Mouse (Mus musculus) hindbrain, embryonic 16.5 days (tissue): ENCODE measurements around the gene Orc1. TPM values are rescaled to one million over a fixed set of nuclear protein-coding genes. Genes with fewer than 3 reads are reported as not detected.
A peak's percentile ranks its signal among the peaks of the same experiment; 100 is the strongest.

Experiments
- ATAC-seq: fragments of 200-750 bp; cut with Nextera tagmentation; 2 replicates; pipeline ENCODE4 v1.8.0; 2017; ENCODE audit warnings: moderate TSS enrichment, moderate library complexity
- H3K27ac ChIP-seq: fragments of 300-500 bp; sonication (generic); 2 replicates; pipeline ENCODE4 v1.5.1; 2014; ENCODE audit warnings: low read depth, mild to moderate bottlenecking, control low read depth, low read length, moderate library complexity
- H3K27me3 ChIP-seq: fragments of 300-500 bp; sonication (generic); replicated peaks from 2 replicates; pipeline ENCODE4 v1.6.1; 2014; ENCODE audit warnings: low read length; ENCODE audit not compliant: control insufficient read depth, insufficient read depth
- H3K36me3 ChIP-seq: fragments of 300-500 bp; sonication (generic); 2 replicates; pipeline ENCODE4 v1.6.1; 2014; ENCODE audit warnings: mild to moderate bottlenecking, low read length, moderate library complexity, mixed read lengths; ENCODE audit not compliant: control insufficient read depth, insufficient read depth
- H3K4me1 ChIP-seq: fragments of 300-500 bp; sonication (generic); 2 replicates; pipeline ENCODE4 v1.6.1; 2014; ENCODE audit warnings: low read depth, low read length; ENCODE audit not compliant: control insufficient read depth, insufficient read depth
- H3K4me2 ChIP-seq: fragments of 300-500 bp; sonication (generic); 2 replicates; pipeline ENCODE4 v1.6.1; 2014; ENCODE audit warnings: mild to moderate bottlenecking, low read length, control low read depth, moderate library complexity
- H3K4me3 ChIP-seq: fragments of 300-500 bp; sonication (generic); 2 replicates; pipeline ENCODE4 v1.5.1; 2014; ENCODE audit warnings: mild to moderate bottlenecking, low read length, control low read depth, moderate library complexity
- H3K9ac ChIP-seq: fragments of 300-500 bp; sonication (generic); 2 replicates; pipeline ENCODE4 v1.6.1; 2014; ENCODE audit warnings: low read depth, mild to moderate bottlenecking, control low read depth, low read length, moderate library complexity
- H3K9me3 ChIP-seq: fragments of 300-500 bp; sonication (generic); 2 replicates; pipeline ENCODE4 v1.6.1; 2014; ENCODE audit warnings: mild to moderate bottlenecking, low read length, moderate library complexity; ENCODE audit not compliant: control insufficient read depth
- WGBS: fragments of 180-500 bp; shearing (Covaris S2); extraction: QIAGEN DNeasy Blood & Tissue Kit; methylation state at CpG from one replicate; pipeline ENCODE4 v1.1.7; 2014; 5-methylcytosine and 5-hydroxymethylcytosine counted together
- polyA plus RNA-seq: library from polyadenylated mRNA; unstranded; fragments of >200 nt; fragmentation: Nextera tagmentation; extraction: Ambion mirVana; gene quantifications from 2 replicates; pipeline ENCODE4 v1.2.1, GENCODE M21; 2015

Gene Orc1
- polyA plus RNA-seq, 1 experiment from 2014 or later = 1.5 TPM

DNA sequence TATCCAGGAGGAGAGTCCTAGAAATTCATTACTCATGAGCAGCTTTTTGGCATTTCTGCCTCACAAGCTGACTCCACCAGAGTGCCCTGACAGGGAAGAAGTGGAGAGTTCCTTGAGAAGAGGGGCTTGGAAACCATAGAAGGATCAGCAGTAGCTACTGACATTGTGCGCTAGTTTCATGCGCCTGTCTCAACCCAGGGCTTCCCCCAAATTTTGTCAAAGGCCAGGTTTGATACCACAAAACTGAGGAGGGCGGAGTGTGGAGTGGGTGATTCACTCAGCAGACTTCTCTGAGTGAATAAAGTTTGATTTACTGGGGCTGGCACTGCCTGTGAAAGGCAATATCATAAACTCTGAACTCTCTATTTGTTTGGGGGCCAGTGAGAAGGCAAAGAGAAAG, 29.4 kb downstream of the Orc1 start:
- H3K36me3 ChIP-seq = no peaks in the 10 kb centered on the region; the same call in 1 of the 2 replicates
- no peaks in the 10 kb centered on the region for H3K9me3 ChIP-seq
- H3K27ac ChIP-seq = no peak overlapping the region
- H3K4me1 ChIP-seq = no peaks in the 10 kb centered on the region
- no peaks in the 10 kb centered on the region for H3K27me3 ChIP-seq
- H3K4me3 ChIP-seq = no peak overlapping the region
- no peak overlapping the region for H3K4me2 ChIP-seq
- H3K9ac ChIP-seq = no peak overlapping the region
- no peak for ATAC-seq
- 97% methylated on average over 3 of the region's 3 CpGs for WGBS

DNA sequence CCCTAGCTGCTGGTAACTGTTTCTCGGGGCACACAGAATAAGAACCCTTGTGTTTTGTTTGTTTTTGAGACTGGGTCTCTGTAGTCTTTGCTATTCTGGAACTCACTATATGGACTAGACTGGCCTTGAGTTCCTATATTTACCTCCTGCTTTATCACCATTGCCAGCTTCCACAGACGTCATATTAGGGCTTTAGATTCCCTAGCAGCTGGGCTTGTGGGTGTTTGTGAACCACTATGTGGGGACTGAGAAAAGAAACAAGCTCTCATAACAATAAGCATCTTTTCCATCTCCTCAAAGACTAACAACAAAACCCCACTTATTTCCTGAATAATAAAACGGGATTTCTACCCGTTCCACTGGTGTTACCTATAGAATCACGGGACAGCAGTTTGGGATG, 31.7 kb downstream of the Orc1 start:
- H3K27me3 ChIP-seq = no peaks in the 10 kb centered on the region
- H3K27ac ChIP-seq = no peak overlapping the region
- H3K4me2 ChIP-seq = no peak overlapping the region
- H3K9me3 ChIP-seq = no peaks in the 10 kb centered on the region
- no peak overlapping the region for H3K4me3 ChIP-seq
- H3K9ac ChIP-seq = no peak overlapping the region
- no peaks in the 10 kb centered on the region for H3K4me1 ChIP-seq
- ATAC-seq = no peak
- no peaks in the 10 kb centered on the region for H3K36me3 ChIP-seq
- WGBS = 90% methylated on average over 5 of the region's 5 CpGs

DNA sequence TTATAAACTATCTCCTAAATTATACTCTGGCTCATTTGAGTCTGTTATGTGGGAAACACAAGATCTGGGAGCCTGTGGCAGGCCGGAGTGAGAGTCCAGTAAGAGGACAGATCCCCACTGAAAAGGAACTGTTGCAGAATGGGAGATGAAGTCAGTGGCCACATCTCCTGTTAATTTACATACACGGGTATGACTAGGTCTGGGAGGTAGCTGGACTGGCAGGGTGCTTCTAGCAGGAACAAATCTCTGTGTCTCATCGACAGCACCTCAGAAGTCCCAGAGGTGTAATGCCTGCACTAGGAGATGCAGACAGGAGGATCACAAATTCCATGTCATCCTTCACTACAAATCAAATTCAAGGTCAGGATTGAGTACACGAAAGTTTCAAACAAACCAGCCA, 39.4 kb downstream of the Orc1 start:
- Histone ChIP-seq H3K27me3 (no peaks in the 10 kb centered on the region), H3K36me3 (no peaks in the 10 kb centered on the region), H3K9me3 (no peaks in the 10 kb centered on the region), H3K27ac (peak overlapping the region; percentile 96), H3K4me2 (peak overlapping the region; percentile 75), H3K4me1 (peaks cover 12% of the 10 kb centered on the region), H3K4me3 (peak overlapping the region; percentile 85), H3K9ac (peak overlapping the region; percentile 97)
- no peak for ATAC-seq
- WGBS = 74% methylated on average over 4 of the region's 4 CpGs

DNA sequence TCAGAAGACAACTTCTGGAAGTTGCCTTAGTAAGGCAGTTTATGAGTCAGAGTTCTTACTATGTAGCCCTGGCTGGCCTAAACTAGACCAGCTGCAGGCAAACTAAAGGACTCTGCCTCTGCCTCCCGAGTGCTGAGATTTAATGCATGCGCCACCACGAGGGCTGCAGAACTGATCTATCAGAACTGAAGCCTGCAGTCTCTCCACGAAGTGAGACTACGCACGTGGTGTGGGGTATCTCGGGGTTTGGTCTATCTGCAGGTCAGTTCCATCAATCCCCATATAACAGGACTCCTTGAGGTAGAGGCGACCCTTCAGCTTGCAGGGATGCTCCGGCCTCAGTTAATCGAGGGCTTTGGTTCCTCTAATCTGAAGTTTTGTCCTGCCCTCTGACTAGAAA, 39.9 kb downstream of the Orc1 start:
- no peaks in the 10 kb centered on the region for H3K36me3 ChIP-seq
- no peaks in the 10 kb centered on the region for H3K9me3 ChIP-seq
- peak overlapping the region; percentile 96 for H3K27ac ChIP-seq
- no peaks in the 10 kb centered on the region for H3K27me3 ChIP-seq
- peaks cover 12% of the 10 kb centered on the region for H3K4me1 ChIP-seq
- H3K4me3 ChIP-seq = peak overlapping the region; percentile 85
- peak overlapping the region; percentile 75 for H3K4me2 ChIP-seq
- H3K9ac ChIP-seq = peak overlapping the region; percentile 97
- ATAC-seq = peak; percentile 66
- 1% methylated on average over 10 of the region's 10 CpGs for WGBS

DNA sequence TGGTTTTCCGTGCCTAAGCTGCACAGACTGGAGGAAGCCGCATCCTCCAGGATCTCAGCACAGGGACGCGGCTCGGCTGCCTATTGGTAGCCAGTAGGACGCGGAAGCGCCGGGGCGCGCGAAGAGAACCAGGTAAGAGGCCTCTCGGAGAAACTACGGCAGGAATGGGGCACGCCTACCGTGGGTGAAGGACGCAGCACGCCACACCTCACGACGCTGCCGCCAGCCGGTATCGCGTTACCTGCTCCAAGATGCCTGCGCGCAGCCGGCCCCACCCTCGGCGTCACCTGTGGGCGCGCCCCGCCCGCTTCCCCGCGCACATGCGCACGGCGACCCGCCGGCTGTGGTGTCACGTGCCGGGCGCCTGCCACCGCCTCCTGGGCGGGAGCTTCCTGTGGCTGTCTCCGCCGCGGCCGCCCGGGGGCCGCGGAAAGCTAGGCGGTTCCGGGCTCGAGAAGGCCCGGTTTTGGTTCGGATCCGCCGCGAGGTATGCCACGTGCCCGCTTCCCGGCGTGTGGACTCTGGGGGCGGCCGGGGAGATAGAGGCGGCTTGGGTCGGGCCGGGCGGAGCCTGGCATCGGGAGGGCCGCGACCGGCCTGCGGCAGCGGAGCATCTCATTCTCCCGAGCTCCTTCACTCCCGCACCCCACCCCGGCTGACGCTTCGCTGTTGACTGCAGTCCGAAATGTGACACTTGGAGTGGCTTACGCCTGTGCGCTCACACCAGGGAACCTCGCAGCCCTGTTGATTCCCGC, 40.5 kb downstream of the Orc1 start, which contains the start of gene Cc2d1b:
TSS of gene Cc2d1b (plus strand) at position 354 of the 755 bp plus-strand sequence.
- peak; percentile 94 for ATAC-seq
- no peaks in the 10 kb centered on the region for H3K9me3 ChIP-seq
- H3K4me3 ChIP-seq = peak within 1 kb of the TSS; percentile 85
- no peaks in the 10 kb centered on the region for H3K27me3 ChIP-seq
- no peaks in the 10 kb centered on the region for H3K36me3 ChIP-seq
- under 1% methylated on average over 72 of the region's 86 CpGs for WGBS
- peak within 1 kb of the TSS; percentile 75 for H3K4me2 ChIP-seq
- H3K27ac ChIP-seq = peak within 1 kb of the TSS; percentile 96
- H3K9ac ChIP-seq = peak within 1 kb of the TSS; percentile 97
- H3K4me1 ChIP-seq = peaks cover 12% of the 10 kb centered on the region

DNA sequence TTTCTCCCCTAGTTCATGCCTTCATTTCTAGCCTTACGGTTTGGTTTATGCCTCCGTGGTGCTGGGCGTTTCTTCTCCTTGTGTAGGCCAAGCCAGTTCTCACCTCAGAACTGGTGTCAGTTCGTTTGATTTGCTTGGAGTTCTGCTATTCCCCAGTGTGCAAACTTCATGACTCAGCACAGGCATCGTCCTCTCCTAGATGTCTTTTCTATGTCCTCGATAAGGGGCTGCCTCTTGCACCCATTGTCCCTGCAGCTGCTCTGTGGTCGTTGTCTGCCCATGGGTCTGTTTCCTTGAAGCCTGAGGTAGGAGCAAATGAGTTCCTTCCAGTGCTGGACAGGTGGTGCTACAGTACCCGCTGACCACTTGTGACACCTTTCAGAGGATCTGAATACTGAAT, 41.3 kb downstream of the Orc1 start:
- ATAC-seq = 0 out of 2 replicates have a peak, but pooled peaks have one; percentile 2

DNA sequence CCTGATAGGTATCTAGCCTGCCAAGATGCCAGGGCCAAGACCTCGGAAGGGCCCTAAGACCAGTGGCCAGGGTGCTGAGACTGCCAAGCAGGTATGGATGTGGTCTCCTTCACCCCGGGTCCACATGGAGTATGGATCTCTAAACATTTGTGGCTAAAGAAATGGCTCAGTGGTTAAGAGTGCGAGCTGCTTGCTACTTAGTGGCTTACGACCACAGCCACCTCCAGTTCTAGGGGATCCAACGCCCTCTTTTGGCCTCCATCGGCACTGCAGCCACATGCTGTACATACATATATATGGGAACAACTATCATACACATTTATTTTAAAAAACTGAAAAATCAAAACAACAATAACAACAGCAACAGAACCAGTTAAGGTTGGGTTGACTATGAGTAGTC, 42.3 kb downstream of the Orc1 start:
- Histone ChIP-seq H3K4me3 (no peak overlapping the region), H3K27me3 (no peaks in the 10 kb centered on the region), H3K9ac (no peak overlapping the region), H3K4me2 (no peak overlapping the region), H3K36me3 (peaks cover 6% of the 10 kb centered on the region), H3K27ac (no peak overlapping the region), H3K9me3 (no peaks in the 10 kb centered on the region), H3K4me1 (peaks cover 12% of the 10 kb centered on the region)
- WGBS = 97% methylated on average over 6 of the region's 6 CpGs
- ATAC-seq = no peak

More for the DNA sequence above, 41.3 kb downstream of the Orc1 start:
- Histone ChIP-seq H3K4me1 (peaks cover 12% of the 10 kb centered on the region), H3K9me3 (no peaks in the 10 kb centered on the region), H3K36me3 (peaks cover 3% of the 10 kb centered on the region), H3K9ac (peak overlapping the region; percentile 97), H3K27ac (peak overlapping the region; percentile 96), H3K4me2 (peak overlapping the region; percentile 75), H3K4me3 (peak overlapping the region; percentile 85), H3K27me3 (no peaks in the 10 kb centered on the region)
- WGBS = 15% methylated on average over 8 of the region's 8 CpGs

DNA sequence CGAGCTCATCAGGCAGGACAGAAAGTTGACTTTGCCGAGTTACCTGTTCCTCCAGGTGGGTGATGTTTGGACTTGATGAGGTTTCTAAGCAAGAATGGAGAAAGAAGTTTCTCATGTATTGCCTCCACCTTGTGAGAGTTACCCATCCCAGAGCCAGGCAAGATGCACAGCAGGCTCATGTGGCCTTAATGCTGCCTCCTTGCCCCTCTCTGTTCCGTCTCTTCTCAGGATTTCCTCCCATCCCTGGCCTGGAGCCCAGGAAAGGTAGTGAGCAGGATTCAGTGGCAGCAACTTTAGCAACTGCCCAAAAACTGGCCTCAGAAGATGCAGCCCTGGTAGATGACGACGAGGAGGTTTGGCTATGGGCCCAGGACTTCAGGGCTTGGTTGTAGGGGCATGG, 47.8 kb downstream of the Orc1 start:
- H3K36me3 ChIP-seq = peaks cover 42% of the 10 kb centered on the region
- no peaks in the 10 kb centered on the region for H3K9me3 ChIP-seq
- H3K4me3 ChIP-seq = no peak overlapping the region
- 79% methylated on average over 5 of the region's 5 CpGs for WGBS
- no peak overlapping the region for H3K4me2 ChIP-seq
- no peak overlapping the region for H3K27ac ChIP-seq
- ATAC-seq = no peak
- H3K4me1 ChIP-seq = no peaks in the 10 kb centered on the region
- no peaks in the 10 kb centered on the region for H3K27me3 ChIP-seq
- no peak overlapping the region for H3K9ac ChIP-seq

DNA sequence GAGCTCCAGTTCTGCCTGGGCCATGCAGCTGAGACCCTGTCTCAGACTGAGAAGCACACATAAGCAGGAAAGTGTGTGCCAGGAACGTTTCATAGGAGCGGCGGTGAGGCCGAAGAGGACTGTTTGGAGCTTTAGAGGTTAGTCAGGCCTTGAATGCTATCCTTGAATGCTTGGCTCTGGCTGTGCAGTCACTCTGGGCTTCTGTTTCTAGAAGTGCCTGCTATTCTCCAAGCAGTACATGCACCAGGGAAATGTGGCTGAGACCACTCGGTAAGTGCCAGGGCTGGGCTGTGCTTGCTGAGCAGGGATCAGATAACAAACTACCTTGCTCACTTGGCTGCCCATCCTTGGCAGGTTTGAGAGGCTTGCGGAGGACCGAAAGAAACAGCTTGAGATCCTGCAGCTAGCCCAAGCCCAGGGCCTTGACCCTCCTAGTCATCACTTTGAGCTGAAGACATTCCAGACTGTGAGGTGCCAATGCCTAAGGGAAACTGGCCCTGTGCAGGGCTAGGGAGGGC, 50.2 kb downstream of the Orc1 start:
- Histone ChIP-seq H3K9ac (no peak overlapping the region), H3K4me2 (no peak overlapping the region), H3K4me1 (no peaks in the 10 kb centered on the region), H3K9me3 (no peaks in the 10 kb centered on the region), H3K27ac (no peak overlapping the region), H3K27me3 (no peaks in the 10 kb centered on the region), H3K36me3 (peaks cover 43% of the 10 kb centered on the region), H3K4me3 (no peak overlapping the region)
- no peak for ATAC-seq
- WGBS = 92% methylated on average over 7 of the region's 7 CpGs
